Mouse (Mus musculus): ENCODE results near the gene Klc1. TPM values are rescaled to one million over a fixed set of nuclear protein-coding genes. Genes with fewer than 3 reads are reported as not detected.

Klc1 gene
- total RNA-seq, 2 experiments from 2014 or later: 159 to 169 TPM

GRCm38 (mm10) chr12:111853546-111853945, 94.9 kb downstream of the Klc1 start:
- DNase-seq: no peak

- no peak for DNase-seq
Observed at GRCm38 (mm10) chr12:111855448-111855847, 96.8 kb downstream of the Klc1 start.

Other genes starting within 250 kb of the Klc1 start
- 100 to 1,000 TPM; 240 to 258 TPM for gene Eif5, start 220.8 kb upstream of the Klc1 start, total RNA-seq (2021)
- gene Mark3, start 184.3 kb upstream of the Klc1 start, total RNA-seq (2021): 10 to 100 TPM; 77.5 to 79.9 TPM
- 100 to 1,000 TPM; 165 to 181 TPM for gene Ckb, start 86.5 kb upstream of the Klc1 start, total RNA-seq (2021)
- 1 to 10 TPM; 9.4 to 9.8 TPM for gene Trmt61a, start 80.7 kb upstream of the Klc1 start, total RNA-seq (2021)
- gene Bag5, start 45.6 kb upstream of the Klc1 start, total RNA-seq (2021): 10 to 100 TPM; 29.3 to 32.6 TPM
- 10 to 100 TPM; 40.0 to 42.1 TPM for gene Apopt1, start 45.6 kb upstream of the Klc1 start, total RNA-seq (2021)
- gene Xrcc3, start 55.0 kb downstream of the Klc1 start, total RNA-seq (2021): 1 to 10 TPM; 4.8 to 5.5 TPM
- 10 to 100 TPM; 36.2 to 38.7 TPM for gene Zfyve21, start 55.3 kb downstream of the Klc1 start, total RNA-seq (2021)
- 10 to 100 TPM; 24.8 to 25.7 TPM for gene Ppp1r13b, start 149.3 kb downstream of the Klc1 start, total RNA-seq (2021)
- 1,000 to 10,000 TPM; 1,243 to 1,298 TPM for gene Atp5mpl, start 208.1 kb downstream of the Klc1 start, total RNA-seq (2021)
- under 1 TPM; 0.33 to 0.50 TPM for gene Tdrd9, start 212.7 kb downstream of the Klc1 start, total RNA-seq (2021)
- gene Rd3l, start 222.5 kb downstream of the Klc1 start, total RNA-seq (2021): under 1 TPM; 0.29 to 0.90 TPM

All from heart, postnatal 4 days (tissue).